Mouse (Mus musculus): Measurements from ENCODE around the gene Kcnq5. TPM values are rescaled to one million over a fixed set of nuclear protein-coding genes. Genes with fewer than 3 reads are reported as not detected.
"Not testable (repeated sequence)": the region's sequence is repeated elsewhere in the genome, so short reads cannot be mapped to it uniquely, and the experiment has no call there.

Kcnq5 gene
- polyA plus RNA-seq, 1 experiment from 2014 or later: not detected

DNA sequence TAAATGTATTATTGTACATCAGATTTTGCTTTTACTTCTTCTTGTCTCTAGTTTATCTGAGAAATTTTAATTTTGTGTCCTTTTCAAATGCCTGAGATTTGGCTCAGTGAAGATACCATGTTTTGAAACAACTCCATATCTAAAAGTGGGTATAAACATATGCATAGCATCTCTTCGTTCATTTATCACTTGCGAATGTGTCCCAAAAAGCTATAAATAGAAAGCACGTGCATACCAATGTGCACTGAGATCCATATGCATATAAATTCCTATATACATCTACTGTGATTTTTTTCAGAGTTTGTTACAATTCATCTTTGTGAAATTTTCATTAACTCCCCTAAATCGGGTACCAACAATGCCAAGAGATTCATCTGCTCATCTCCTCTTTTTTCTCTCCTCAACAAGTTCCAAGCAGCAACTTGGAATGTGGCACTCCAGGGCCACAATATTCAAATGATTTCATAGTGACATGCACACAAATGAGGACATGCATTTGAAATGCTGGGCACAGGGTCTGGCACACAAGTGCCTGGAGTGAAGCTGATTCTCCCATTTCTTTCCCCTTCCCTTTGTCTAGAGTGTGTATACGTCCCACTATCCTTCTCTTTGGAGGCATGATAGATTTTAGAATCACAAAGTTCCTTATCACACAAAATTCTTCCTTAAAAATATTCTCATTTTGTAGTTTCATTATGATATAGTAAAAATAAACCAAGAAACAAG lies 157.8 kb downstream of the Kcnq5 start:
- no peaks in the 10 kb centered on the region for H3K79me2 ChIP-seq (ENCODE audit: inconsistent target)
- no peak overlapping the region for H3K4me3 ChIP-seq (ENCODE audit: inconsistent target)
- H3K27ac ChIP-seq: no peak overlapping the region
- no peaks in the 10 kb centered on the region for H3K36me3 ChIP-seq (ENCODE audit: inconsistent target)
- 99% methylated on average over 5 of the region's 5 CpGs for WGBS (ENCODE audit: missing documents)

DNA sequence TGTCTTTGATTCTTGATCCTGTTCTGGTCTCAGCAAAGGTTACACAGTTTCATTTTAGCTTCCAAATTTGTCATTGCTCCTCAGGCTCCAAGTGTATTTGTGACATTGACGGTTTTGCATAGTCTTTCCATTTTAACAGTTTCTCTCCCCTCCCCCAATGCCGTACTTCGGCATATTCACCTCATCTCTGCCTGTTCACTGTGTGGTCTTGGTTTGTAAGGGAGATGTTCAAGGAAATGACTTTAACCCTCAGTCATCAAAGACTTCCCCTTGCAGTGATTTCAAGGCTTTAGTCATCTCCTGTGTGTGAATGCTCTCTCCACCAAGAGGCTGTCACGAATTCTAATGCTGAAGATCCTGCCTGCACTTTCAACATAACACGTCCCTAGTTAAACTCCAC lies 181.0 kb downstream of the Kcnq5 start:
- Histone ChIP-seq H3K4me3 (ENCODE audit: inconsistent target) (no peak overlapping the region), H3K27ac (no peak overlapping the region), H3K36me3 (ENCODE audit: inconsistent target) (no peaks in the 10 kb centered on the region), H3K79me2 (ENCODE audit: inconsistent target) (no peaks in the 10 kb centered on the region)
- 81% methylated on average over 5 of the region's 5 CpGs for WGBS (ENCODE audit: missing documents)

DNA sequence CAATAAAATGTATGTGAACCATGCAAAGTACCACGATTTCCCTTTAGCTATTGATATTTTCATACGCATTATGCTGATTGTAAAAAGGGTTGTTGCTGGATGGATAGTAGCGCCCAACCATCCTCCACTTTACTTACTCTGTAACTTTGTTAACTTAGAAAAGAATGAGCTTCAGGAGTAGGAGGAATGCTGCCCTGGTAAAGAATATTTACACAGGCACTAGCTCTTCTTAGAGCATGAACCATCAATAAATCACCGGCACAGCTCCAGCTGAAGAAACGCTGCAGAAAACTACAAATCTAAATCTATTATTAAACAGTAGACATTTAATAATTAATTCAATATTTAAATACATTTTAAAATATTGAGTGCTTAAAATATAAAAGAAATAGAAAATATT lies 184.2 kb downstream of the Kcnq5 start:
- WGBS (ENCODE audit: missing documents): 94% methylated on average over 5 of the region's 5 CpGs
- Histone ChIP-seq H3K79me2 (ENCODE audit: inconsistent target) (no peaks in the 10 kb centered on the region), H3K27ac (no peak overlapping the region), H3K4me3 (ENCODE audit: inconsistent target) (no peak overlapping the region), H3K36me3 (ENCODE audit: inconsistent target) (no peaks in the 10 kb centered on the region)

DNA sequence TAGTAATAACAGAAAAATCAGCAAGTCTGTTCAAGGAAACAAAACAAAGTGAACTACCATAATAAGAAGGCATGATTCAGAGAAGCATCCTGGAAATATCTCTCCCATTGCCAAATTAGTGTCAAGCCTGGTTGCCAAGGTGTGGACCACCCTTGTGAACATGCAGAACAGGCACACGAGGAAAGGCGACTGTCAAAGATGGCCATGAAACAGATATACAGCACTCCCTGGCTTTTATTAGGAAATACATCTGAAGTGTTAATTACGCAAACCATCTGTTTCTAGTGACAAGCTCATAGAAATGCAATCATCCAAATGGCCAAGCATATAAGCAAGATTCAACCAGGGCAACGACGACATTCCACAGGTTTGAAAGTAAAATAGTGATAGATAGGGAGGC lies 187.8 kb downstream of the Kcnq5 start:
- no peaks in the 10 kb centered on the region for H3K79me2 ChIP-seq (ENCODE audit: inconsistent target)
- 91% methylated on average over 5 of the region's 5 CpGs for WGBS (ENCODE audit: missing documents)

DNA sequence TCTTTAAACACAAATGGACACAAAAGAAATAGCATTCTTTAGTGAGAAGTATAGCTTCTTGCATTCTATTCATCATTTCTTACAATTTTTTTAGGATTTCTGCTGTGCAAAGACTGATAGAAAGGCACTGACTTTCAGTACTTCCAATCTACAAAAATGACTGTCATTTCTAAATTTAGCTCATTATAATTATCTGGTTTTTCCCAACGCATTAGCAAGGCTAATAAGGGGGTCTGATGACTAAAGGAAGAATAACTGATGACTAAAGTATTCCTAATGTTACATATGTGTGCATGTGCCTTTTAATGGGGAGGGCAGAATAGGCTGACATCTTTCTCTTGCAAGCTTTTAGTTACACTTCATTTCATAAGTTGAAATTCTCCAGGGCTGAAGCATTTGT lies 191.2 kb downstream of the Kcnq5 start:
- WGBS (ENCODE audit: missing documents): 88% methylated on average over 1 of the region's 1 CpGs
- Histone ChIP-seq H3K36me3 (ENCODE audit: inconsistent target) (no peaks in the 10 kb centered on the region), H3K79me2 (ENCODE audit: inconsistent target) (no peaks in the 10 kb centered on the region), H3K27ac (no peak overlapping the region), H3K4me3 (ENCODE audit: inconsistent target) (no peak overlapping the region)

More for the DNA sequence above, 187.8 kb downstream of the Kcnq5 start:
- no peak overlapping the region for H3K4me3 ChIP-seq (ENCODE audit: inconsistent target)
- H3K36me3 ChIP-seq (ENCODE audit: inconsistent target): no peaks in the 10 kb centered on the region
- no peak overlapping the region for H3K27ac ChIP-seq

DNA sequence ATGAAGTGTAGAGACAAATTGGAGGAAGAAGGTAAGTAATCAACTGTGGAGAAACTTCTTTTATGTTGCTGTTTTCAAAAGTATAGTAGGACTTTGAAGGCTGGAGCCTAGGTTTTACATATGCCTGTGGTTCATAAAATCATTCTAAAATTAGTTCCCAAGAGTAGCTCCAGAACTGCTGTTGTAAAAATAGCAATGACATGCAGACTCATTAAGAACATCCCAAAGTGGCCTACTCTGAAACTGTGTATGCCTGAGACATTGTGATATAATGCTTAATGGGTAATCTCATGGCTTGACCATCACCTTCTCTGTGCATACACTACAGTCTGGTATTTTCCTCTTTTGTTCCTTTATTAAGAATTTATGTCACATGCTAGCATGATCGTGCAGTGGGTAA lies 212.4 kb downstream of the Kcnq5 start:
- Histone ChIP-seq H3K79me2 (ENCODE audit: inconsistent target) (no peaks in the 10 kb centered on the region), H3K27ac (no peak overlapping the region), H3K36me3 (ENCODE audit: inconsistent target) (no peaks in the 10 kb centered on the region), H3K4me3 (ENCODE audit: inconsistent target) (no peak overlapping the region)
- 81% methylated on average over 1 of the region's 1 CpGs for WGBS (ENCODE audit: missing documents)

DNA sequence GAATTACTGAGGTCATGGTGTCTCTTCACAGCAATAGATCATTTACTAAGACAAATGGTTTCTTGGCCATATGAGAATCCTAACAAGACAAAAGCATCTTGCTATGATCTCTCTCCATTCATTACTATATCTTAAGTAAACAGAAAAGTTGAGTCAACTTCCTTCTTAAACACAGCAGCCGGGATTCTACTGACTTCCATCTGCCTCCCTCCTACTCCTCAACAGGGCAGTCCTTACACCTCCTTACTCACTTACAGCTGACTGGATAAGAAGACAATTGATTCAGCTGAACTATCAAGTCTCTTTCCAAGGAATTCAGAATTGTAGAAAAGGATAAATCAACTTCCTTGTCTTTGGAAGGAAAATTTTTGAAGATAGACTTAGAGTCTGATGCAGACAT lies 232.6 kb downstream of the Kcnq5 start:
- H3K27ac ChIP-seq: no peak overlapping the region
- H3K4me3 ChIP-seq (ENCODE audit: inconsistent target): no peak overlapping the region
- WGBS (ENCODE audit: missing documents): 91% methylated on average over 1 of the region's 1 CpGs
- no peaks in the 10 kb centered on the region for H3K79me2 ChIP-seq (ENCODE audit: inconsistent target)
- no peaks in the 10 kb centered on the region for H3K36me3 ChIP-seq (ENCODE audit: inconsistent target)

DNA sequence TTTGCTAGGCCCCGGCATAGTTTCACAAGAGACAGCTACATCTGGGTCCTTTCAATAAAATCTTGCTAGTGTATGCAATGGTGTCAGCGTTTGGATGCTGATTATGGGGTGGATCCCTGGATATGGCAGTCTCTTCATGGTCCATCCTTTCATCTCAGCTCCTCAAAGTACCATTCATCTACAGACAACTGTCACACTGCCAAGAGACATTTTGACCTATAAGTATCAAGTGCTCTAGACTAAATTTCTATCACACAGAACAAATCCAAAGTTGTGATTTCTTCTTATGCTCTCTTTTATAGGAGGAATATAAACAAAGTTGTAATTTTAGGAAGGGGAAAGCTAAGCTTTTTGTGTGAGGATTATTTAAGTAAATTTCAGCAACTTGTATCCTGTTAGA lies 238.5 kb downstream of the Kcnq5 start:
- not testable (repeated sequence) for H3K4me3 ChIP-seq (ENCODE audit: inconsistent target); H3K79me2 ChIP-seq (ENCODE audit: inconsistent target); H3K27ac ChIP-seq; H3K36me3 ChIP-seq (ENCODE audit: inconsistent target)
- no CpG with 5 or more reads among the region's 2 CpGs for WGBS (ENCODE audit: missing documents)

DNA sequence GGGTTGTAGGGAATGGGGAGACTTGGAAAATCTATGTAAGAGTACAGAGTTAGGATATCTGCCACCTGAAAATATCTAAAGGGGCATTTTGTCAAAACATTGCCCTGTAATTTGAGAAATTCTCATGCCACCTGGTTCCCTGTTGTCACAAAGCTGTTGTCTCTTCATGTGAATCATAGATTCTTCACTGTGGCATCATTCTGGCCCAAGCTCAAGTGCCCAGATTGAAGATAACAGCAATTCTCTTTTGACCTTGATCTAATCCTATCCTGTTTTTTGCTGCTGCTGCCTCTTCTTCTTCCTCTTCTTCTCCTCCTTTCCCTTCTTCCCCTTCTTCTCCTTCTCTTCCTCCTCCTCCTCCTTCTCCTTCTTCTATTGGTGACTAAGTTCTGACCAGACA lies 240.5 kb downstream of the Kcnq5 start:
- Histone ChIP-seq H3K36me3 (ENCODE audit: inconsistent target) (no peaks in the 10 kb centered on the region), H3K79me2 (ENCODE audit: inconsistent target) (no peaks in the 10 kb centered on the region), H3K4me3 (ENCODE audit: inconsistent target) (no peak overlapping the region), H3K27ac (no peak overlapping the region)

DNA sequence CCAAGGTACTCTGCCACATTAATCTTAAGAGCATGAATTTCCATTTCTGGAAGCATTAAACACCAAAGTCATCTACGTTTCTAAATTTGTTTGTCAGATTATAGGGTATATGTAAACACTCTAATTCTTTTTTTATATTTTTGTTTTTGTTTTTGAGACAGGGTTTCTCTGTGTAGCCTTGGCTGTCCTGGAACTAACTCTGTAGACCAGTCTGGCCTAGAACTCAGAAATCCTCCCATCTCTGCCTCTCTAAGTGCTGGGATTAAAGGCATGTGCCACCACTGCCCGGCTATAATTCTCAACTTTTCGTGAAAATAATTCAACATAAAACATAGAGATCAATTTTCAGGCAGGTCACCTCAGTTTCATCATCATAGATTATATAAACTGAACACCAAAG lies 246.9 kb downstream of the Kcnq5 start:
- H3K27ac ChIP-seq: no peak overlapping the region
- no peak overlapping the region for H3K4me3 ChIP-seq (ENCODE audit: inconsistent target)
- H3K36me3 ChIP-seq (ENCODE audit: inconsistent target): no peaks in the 10 kb centered on the region
- H3K79me2 ChIP-seq (ENCODE audit: inconsistent target): no peaks in the 10 kb centered on the region
- 88% methylated on average over 3 of the region's 3 CpGs for WGBS (ENCODE audit: missing documents)

DNA sequence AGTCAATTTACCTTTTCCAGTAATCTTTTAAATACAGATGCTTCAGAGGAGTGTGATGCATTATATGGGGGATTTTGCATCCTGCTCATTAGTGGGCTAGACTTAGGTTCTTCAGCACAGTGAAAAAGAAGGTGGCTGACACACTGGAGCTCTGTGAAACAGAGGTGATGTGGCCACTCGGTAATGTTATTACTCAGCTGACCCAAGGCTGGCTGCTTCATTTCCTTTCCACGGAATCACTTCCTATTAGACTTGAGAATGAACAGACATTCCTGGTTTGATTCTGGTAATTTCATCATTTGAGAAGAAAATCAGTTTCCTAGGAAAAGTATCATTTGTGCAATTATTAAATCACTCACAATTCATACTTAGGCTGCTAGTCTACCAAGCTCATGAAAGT lies 249.0 kb downstream of the Kcnq5 start:
- Histone ChIP-seq H3K79me2 (ENCODE audit: inconsistent target) (no peaks in the 10 kb centered on the region), H3K36me3 (ENCODE audit: inconsistent target) (no peaks in the 10 kb centered on the region), H3K4me3 (ENCODE audit: inconsistent target) (no peak overlapping the region), H3K27ac (no peak overlapping the region)
- WGBS (ENCODE audit: missing documents): 94% methylated on average over 2 of the region's 2 CpGs

DNA sequence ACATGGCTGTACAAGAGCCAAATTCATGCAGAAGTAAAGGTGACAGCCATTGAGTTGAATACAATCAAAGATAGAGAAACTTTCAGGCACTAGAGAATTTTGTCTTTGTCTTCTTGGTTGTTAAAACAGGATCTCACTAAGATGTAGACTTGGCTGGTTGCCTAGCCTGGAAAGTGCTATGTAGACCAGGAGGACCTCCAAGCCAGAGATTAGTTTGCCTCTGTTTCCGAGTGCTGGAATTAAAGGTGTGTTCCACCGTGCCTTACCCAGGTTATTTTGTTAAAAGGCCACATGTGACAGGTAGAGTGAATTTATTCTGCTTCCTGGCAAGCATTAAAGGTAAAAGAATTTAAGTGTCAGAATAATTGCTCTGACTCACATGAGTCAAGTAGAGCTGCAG lies 271.3 kb downstream of the Kcnq5 start:
- no peak overlapping the region for H3K27ac ChIP-seq
- no peaks in the 10 kb centered on the region for H3K79me2 ChIP-seq (ENCODE audit: inconsistent target)
- no peaks in the 10 kb centered on the region for H3K36me3 ChIP-seq (ENCODE audit: inconsistent target)
- 87% methylated on average over 2 of the region's 2 CpGs for WGBS (ENCODE audit: missing documents)
- no peak overlapping the region for H3K4me3 ChIP-seq (ENCODE audit: inconsistent target)

DNA sequence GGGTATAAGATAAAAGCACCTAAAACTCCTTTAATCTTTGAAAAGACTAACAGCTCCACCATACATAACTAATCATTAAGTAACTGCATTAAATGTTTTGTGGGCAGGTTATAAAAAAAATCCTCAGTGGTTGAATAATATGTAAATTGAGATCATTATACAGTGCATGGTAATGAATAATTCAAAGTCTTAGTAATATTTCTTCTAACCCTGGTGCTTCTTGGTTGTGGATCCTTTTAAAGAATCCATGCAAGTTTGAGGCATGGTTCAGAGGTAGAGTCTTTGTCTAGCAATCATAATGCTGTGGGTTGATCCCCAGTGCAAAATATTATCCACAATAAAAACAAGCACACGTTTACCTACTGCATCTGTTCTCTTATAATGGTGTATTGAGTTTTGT lies 272.8 kb downstream of the Kcnq5 start:
- no peak overlapping the region for H3K27ac ChIP-seq
- 80% methylated on average over 1 of the region's 1 CpGs for WGBS (ENCODE audit: missing documents)
- H3K79me2 ChIP-seq (ENCODE audit: inconsistent target): no peaks in the 10 kb centered on the region
- no peak overlapping the region for H3K4me3 ChIP-seq (ENCODE audit: inconsistent target)
- no peaks in the 10 kb centered on the region for H3K36me3 ChIP-seq (ENCODE audit: inconsistent target)

DNA sequence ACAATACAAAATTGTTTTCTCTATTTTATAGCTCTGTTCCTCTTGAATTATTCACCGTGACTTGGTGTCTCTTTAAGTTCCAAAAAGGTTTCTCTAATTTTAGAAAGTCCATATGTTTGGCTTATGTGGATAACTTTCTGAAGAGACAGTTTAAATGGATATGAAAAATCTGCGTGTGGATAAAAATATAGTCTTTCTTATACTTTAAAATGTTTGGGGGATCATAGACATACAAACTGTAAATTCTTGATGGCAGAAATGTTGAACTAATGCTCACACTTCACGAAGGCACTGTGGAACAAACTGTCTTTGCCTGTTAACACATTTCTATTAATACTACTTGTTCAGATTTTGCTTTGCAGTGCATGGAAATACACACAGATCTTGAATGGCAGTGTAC lies 277.3 kb downstream of the Kcnq5 start:
- Histone ChIP-seq H3K36me3 (ENCODE audit: inconsistent target) (no peaks in the 10 kb centered on the region), H3K27ac (no peak overlapping the region), H3K4me3 (ENCODE audit: inconsistent target) (no peak overlapping the region), H3K79me2 (ENCODE audit: inconsistent target) (no peaks in the 10 kb centered on the region)
- WGBS (ENCODE audit: missing documents): 100% methylated on average over 3 of the region's 3 CpGs

DNA sequence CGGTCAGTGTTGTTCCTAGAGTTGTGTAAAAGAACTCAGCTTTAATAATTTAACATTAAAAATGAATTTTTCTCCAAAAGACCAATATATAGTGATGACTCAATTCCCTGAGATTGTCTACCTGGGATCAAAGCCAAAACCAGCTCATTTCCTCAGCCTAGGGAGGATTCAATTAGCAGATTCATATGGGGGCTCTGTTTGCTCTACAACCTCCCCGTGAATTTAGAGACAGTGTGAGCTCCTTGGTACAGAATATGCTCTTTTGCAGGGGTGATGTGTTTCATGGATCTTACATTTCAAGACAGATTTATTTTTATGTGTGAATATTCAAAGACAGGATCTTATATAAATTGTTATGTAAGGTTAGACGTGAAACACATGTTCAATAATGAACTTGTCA lies 284.9 kb downstream of the Kcnq5 start:
- 82% methylated on average over 3 of the region's 3 CpGs for WGBS (ENCODE audit: missing documents)
- Histone ChIP-seq H3K36me3 (ENCODE audit: inconsistent target) (no peaks in the 10 kb centered on the region), H3K27ac (no peak overlapping the region), H3K4me3 (ENCODE audit: inconsistent target) (no peak overlapping the region), H3K79me2 (ENCODE audit: inconsistent target) (no peaks in the 10 kb centered on the region)

DNA sequence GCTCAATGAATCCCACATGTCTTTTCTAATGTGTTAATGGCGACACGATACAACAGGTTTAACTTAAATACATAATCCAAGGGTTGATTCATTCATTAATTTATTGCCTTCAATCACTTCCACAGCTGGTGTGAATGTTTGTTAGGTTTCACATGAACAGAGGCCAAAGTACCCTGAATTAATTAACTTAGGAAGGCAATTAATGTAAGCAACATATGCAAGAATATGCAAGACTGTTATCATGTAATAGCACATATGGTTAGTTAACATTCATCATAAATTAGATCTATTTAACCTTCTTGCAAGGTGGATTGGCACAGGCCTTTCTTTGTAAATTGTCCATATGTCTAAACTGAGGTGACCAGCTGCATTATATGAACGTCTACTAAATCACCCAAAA lies 300.9 kb downstream of the Kcnq5 start:
- H3K36me3 ChIP-seq (ENCODE audit: inconsistent target): no peaks in the 10 kb centered on the region
- H3K79me2 ChIP-seq (ENCODE audit: inconsistent target): no peaks in the 10 kb centered on the region
- H3K4me3 ChIP-seq (ENCODE audit: inconsistent target): no peak overlapping the region
- no peak overlapping the region for H3K27ac ChIP-seq
- WGBS (ENCODE audit: missing documents): 81% methylated on average over 3 of the region's 3 CpGs

All from macrophage (primary cell).